Mouse (Mus musculus): ENCODE results near the gene Pla2g1b.
"Not testable (repeated sequence)": the region's sequence is repeated elsewhere in the genome, so short reads cannot be mapped to it uniquely, and the experiment has no call there.

Pla2g1b gene

GRCm38 (mm10) chr5:115484996-115485395 is 18.9 kb downstream of the Pla2g1b start:
- no peak for DNase-seq (ENCODE audit: low spot score in 2 of 2)

DNA sequence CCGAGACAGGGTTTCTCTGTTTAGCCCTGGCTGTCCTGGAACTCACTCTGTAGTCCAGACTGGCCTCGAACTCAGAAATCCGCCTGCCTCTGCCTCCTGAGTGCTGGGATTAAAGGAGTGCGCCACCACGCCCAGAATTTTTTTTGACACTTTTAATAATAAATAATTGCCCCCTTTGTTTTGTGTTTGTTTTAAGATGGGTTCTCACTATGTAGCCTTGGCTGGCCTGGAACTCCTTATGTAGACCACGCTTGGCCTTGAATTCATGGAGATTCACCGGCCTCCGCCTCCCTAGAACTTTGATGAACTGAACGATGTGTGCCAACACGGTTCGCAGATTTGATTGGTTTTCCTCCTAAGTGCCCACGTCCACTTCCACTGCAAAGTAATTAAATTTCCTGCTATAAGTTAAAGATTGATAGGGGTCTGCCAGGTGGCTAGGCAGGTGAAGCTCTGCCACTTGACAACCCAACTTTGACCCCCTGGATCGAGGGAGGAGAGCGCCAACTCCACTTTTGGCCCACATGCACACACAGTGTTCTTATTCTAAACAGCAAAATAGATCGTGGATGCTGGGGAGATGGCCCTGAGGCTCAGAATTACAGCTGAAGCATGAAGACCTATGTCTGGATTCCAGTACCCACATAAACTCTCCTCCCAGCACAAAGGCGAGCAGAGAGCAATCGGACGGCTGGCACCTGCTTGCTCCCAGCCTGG is 19.6 kb downstream of the Pla2g1b start:
- DNase-seq (ENCODE audit: low spot score in 2 of 2), result no peak

DNA sequence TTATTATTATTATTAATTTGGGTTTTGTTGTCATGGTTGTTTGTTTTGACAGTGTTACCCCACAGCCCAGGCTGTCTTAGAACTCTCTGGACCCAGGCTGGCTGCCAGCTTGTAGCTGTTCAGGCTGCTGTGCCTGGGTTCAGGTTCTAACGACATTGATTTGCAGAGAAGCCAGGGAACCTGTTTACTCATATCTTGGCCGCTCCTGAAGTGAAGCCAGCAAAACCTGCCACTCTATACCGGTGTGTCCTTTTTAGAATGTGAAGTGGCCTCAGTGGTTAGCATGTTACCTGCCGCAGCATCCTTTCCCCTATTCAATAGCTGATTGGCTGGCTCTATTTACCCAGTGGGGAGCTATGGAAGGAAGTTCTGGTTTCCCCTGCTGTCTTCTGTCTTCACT is 20.7 kb downstream of the Pla2g1b start:
- DNase-seq (ENCODE audit: low spot score in 2 of 2), result no peak

DNA sequence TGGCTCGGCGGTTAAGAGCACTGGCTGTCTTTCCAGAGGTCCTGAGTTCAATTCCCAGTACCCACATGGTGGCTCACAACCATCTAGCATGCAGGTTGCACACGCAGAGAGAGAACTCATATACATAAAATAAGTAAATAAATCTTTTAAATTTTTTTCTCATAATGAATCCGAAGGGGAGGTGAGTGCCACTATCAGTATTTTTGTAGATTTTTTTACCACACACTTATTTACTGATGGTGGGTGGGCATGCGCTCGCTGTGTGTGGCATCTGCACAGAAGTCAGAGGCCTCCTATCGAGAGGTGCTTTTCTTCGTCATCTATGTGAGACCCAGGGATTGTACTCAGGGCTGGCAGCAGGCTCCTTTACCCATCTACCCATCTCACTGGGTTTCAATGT is 21.3 kb downstream of the Pla2g1b start:
- no peak for DNase-seq (ENCODE audit: low spot score in 2 of 2)

- DNase-seq (ENCODE audit: low spot score in 2 of 2), result no peak
Measured at GRCm38 (mm10) chr5:115487942-115488580, 22.0 kb downstream of the Pla2g1b start.

GRCm38 (mm10) chr5:115488841-115489698 is 23.0 kb downstream of the Pla2g1b start:
- DNase-seq (ENCODE audit: low spot score in 2 of 2), result peak; percentile 76 to 79

DNA sequence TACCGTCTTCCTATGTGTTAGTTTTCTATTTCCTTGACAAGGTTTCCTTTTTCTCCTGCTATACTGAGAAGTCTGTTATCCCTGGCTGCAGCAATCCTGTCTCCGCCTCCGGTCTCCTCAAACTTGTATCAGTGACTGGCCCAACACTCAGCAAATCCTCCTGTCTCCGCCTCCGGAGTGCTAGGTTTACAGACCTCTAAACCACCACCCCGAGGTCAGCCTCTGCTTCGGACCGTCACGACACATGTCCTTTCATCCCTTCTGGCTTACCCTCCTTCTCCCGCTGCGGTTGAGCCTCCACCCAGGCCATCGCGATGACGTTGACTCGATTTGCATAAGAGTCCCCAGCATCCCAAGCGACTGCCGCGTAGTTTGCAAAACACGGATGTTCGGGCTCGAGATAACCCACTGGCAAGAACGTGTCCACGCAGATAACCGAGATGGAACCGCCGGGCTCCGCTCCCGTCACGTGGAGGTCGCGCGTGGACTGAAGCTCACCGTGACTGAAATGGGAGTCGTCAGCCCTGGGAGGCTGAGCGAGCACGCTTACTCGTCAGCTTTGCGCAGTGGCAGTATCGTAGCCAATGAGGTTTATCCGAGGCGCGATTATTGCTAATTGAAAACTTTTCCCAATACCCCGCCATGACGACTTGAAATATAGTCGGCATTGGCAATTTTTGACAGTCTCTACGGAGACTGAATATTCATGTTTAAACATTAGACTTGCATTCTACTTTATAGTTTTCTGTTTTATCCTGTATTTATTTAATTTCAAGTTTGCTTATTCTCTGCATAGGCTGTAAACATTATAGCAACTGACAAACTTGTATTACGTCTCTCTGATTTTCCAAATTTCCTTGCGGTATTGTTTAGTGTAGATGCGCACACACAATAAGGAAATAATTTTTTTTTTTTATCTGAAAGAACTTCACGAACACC is 23.9 kb downstream of the Pla2g1b start:
- peak; percentile 80 to 87 for DNase-seq (ENCODE audit: low spot score in 2 of 2)

DNA sequence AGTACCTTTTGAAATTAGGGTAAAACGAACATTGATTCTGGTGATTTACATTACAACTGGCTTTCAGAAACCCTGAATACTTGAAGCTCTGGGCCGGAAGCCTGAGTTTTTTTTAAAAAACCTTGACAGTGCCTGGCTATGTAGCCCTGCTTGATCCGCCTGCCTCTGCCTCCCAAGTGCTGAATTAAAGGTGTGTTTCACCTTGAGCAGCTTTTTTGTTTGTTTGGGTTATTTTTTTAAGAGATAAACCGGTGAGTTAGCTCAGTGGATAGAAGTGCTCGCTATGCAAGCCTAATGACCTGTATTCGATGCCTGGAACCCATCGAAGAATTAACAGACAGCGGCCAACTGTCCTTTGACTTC is 24.6 kb downstream of the Pla2g1b start:
- DNase-seq (ENCODE audit: low spot score in 2 of 2), result no peak

DNA sequence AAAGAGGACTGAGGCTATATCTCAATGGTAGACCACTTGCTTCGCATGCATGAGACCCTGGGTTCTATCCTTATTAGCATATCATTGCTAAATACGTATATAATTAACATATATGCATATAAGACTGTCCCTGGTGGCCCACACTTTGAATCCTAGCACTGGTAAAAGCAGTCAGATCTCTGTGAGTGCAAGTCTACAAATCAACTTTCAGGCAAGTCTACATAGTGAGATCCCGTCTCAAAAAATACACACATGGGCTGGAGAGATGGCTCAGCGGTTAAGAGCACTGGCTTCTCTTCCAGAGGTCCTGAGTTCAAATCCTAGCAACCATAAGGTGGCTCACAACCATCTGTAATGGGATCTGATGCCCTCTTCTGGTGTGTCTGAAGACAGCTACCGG is 25.0 kb downstream of the Pla2g1b start:
- DNase-seq (ENCODE audit: low spot score in 2 of 2), result no peak

DNA sequence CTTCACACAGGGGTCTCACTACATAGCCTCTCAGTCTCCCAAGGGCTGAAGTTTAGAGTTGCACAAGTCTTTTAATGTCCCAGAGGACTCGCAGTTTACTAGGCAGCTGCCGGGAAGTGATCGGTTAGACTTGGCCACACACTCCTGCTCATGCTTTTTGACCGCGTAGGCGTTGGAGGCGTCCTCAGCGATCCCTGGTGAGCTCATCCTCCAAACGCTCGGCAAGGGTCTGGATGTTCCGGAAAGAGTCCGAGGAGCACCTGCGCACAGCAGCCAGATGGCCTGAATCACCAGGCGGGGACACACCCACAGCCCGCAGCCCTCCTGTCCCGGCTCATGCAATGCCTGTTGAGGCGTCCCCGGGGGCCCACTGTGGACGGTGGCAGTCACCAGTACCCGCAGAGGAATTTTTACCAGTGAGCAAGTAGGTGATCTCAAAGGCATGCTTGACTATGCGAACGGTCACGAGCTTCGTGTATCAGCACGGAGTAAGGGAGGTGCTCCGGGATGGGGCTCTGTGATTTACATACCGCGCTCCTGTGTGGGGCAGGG is 25.8 kb downstream of the Pla2g1b start:
- no peak for DNase-seq (ENCODE audit: low spot score in 2 of 2)

- DNase-seq (ENCODE audit: low spot score in 2 of 2), result no peak
Measured at GRCm38 (mm10) chr5:115492711-115493335, 26.8 kb downstream of the Pla2g1b start.

- no peak for DNase-seq (ENCODE audit: low spot score in 2 of 2)
Measured at GRCm38 (mm10) chr5:115493441-115493840, 27.4 kb downstream of the Pla2g1b start.

GRCm38 (mm10) chr5:115495618-115496017 is 29.6 kb downstream of the Pla2g1b start:
- DNase-seq (ENCODE audit: low spot score in 2 of 2), result not testable (repeated sequence)

DNA sequence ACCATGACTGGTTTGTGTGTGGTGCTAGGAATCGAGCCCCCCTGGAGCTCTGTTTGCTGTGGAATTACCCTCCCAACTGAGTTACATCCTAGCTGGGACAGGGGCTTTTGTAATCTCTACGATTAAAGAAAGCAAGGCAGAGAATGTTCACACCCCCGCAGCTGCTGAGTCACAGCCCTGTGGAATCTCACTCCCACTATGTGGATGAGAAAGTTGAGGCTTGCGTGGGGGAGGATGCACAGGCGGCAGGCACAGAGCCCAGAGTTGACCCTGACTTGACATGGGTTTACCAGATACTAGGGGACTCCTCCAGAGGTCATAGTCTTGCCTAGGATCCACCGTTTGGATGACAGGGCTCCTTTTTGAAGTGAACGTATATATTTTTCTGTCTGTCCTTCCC is 31.0 kb downstream of the Pla2g1b start:
- no peak for DNase-seq (ENCODE audit: low spot score in 2 of 2)

- DNase-seq (ENCODE audit: low spot score in 2 of 2), result no peak
Measured at GRCm38 (mm10) chr5:115498307-115499240, 32.5 kb downstream of the Pla2g1b start.

- DNase-seq (ENCODE audit: low spot score in 2 of 2), result no peak
Measured at GRCm38 (mm10) chr5:115500383-115500935, 34.4 kb downstream of the Pla2g1b start.

DNA sequence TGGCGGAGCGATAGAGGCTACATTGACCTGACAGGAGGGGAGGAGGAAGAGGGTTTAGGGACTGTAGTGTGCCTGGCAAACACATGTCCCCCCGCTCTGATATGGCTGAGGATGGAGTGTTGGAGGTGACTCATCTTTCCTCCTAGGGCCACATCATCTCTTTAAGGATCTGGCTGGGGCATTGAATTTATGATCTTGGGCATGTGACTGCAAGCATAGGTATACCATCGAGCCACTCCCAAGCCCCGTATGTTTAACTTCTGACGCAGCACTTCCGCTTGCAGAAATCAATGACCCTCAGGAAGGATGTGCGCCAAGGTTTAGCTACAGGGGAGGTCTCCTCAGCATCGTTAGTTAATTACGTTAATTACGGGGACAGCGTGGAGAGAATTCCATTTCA is 37.0 kb downstream of the Pla2g1b start:
- DNase-seq (ENCODE audit: low spot score in 2 of 2), result no peak

DNA sequence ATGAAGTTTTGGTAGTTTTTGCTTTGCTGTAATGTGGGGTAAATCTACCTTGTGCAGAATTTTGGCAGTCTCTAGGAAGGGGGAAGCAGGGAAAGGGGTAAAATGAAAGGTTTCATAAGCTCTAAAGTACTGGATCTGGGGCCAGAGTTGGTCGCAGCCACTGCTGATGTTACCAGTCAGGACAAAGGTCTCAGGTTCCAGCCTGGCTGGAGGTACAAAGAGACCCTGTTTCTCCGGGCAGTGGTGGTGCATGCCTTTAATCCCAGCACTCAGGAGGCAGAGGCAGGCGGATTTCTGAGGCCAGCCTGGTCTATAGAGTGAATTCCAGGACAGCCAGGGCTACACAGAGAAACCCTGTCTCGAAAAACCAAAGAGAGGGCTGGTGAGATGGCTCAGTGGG is 39.6 kb downstream of the Pla2g1b start:
- not testable (repeated sequence) for DNase-seq (ENCODE audit: low spot score in 2 of 2)

DNA sequence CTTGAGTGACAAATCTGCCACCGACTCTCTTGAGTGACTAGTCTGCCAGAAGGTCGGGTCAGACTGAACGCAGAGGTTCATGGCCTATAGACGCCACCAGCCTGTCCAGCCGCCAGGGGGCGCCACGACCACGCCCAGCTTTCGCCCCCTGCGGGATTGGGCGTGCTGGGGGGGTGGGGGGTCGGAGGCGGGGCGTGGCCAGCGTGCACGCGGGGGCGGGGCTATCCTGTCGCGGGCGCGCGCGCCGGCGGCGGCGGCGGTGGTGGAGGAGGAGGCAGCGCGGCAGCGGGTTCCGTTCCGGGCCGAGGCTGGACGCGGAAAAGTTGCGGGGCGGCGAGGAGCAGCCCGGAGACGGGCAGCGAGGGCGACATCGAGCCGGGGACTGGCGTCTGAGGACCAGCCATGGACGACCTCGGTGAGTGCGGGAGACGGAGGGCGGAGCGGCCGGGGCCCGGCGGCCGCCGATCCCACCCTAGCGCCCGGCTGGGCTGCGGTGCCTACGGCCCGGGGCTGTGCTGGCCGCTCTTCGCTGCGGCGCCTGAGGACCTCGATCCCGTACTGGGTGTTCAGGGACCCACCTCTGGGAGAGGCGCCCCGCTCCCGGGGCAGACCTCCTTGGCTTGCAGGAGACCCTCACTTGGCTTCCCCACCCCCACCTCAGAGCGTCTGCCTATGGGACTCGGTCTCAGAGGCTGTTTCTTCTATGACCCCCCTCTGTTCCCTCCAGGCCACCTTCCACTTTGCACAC is 40.6 kb downstream of the Pla2g1b start, which contains the start of gene Pxn:
Gene Pxn (plus strand): TSS at position 223 of the 748 bp plus-strand sequence.
- DNase-seq (ENCODE audit: low spot score in 2 of 2), result peak; percentile 77 to 85

Measured in frontal cortex, postnatal 14 days (tissue).